Mouse (Mus musculus) ES-E14 (cell line): ENCODE data around the gene Gnai3.

ENCODE experiments used
- CHD2 ChIP-seq: IDR thresholded peaks from 2 replicates; pipeline ENCODE4 v1.6.1; 2014; ENCODE audit warnings: mild to moderate bottlenecking, low read depth, low read length, inconsistent platforms
- MAFK ChIP-seq: IDR thresholded peaks from 2 replicates; pipeline ENCODE4 v1.6.1; 2014; ENCODE audit warnings: mild to moderate bottlenecking, low read depth, low read length, inconsistent platforms; ENCODE audit not compliant: insufficient read depth
- ZC3H11A ChIP-seq: IDR thresholded peaks from 2 replicates; pipeline ENCODE4 v1.6.1; 2012; ENCODE audit warnings: low read depth, mild to moderate bottlenecking, inconsistent platforms, low read length, borderline replicate concordance
- ZNF384 ChIP-seq: IDR thresholded peaks from 2 replicates; pipeline ENCODE4 v1.6.1; 2012; ENCODE audit warnings: low read depth, low read length, inconsistent platforms

DNA sequence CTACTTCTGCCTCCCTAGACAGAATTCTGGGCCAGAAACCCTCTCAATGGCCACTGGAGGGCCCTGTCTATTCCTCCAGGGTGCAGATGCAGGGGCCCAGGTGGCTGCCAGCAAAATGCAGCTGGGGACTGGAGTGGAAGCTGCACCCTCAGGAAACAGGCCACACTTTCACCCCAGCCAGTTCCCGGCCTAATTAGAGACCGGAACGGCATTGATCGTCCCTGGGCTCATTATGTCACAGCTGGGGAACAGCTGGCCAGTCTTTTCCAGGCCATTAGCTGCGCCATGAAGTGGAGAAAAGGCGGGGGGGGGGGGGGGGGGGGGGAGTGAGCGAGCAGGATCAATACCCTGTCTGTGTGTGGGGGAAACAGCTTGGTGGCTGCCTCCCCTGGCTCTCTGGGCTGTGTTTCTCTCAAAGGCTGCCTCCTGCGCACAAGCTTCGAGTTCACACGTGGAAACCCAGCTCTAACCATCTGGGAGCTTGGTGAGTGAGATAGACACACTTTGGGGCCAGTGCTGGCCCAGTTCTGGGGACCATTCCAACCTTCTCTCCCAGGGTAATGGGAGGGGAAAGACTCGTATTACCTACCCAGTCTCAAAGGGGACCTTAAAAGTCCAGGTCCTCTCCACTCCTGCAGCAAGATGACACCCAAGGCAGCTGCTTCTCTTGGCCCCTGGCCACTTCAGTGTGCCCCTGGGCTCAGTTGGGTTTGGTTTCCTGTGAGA lies 20.7 kb upstream of the Gnai3 start:
- TF ChIP-seq ZC3H11A (no peak), MAFK (no peak), CHD2 (no peak), ZNF384 (no peak)
